Mouse (Mus musculus) thymus, postnatal 36 days (tissue): ENCODE measurements at regions not wholly inside any gene's neighbourhood (a gene's known extent, or its start where the extent isn't known, plus 50 kb on each side); places are given as distances from the start of the nearest gene placed in this dataset.

Source experiments
- DNase-seq, 2 experiments: peaks; one replicate each; pipeline ENCODE4 v3.0.0; 2022; ENCODE audit warnings: mixed read lengths in 2 of 2

GRCm38 (mm10) chr2:21267149-21267761, 61.7 kb downstream of the Thnsl1 start:
- DNase-seq: no peak

- no peak for DNase-seq
Observed at GRCm38 (mm10) chr2:21269989-21270846, 64.7 kb downstream of the Thnsl1 start.

DNA sequence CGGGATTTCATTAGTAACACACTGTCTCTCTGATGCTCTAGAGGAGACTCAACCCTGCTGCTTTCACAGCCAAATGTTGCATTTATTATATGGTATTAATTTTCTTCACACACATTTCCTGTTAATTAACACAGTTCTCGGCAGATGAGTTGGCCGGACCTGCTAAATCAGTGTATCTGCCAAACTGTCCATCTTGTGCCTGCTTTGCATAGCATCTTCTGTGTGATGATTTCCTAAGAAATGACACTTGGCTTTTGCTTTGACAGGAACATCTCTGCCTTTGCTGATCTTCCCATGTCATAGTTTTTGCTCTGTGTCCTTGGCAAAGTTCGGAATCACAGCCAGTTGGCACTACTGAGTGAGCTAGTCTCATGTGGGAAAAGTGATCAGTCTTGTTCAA, 67.9 kb downstream of the Thnsl1 start:
- no peak for DNase-seq

- DNase-seq: no peak
Observed at GRCm38 (mm10) chr2:21275315-21275714, 69.8 kb downstream of the Thnsl1 start.

GRCm38 (mm10) chr2:21280794-21281420, 75.4 kb downstream of the Thnsl1 start:
- DNase-seq: peak; percentile 41 to 46

DNA sequence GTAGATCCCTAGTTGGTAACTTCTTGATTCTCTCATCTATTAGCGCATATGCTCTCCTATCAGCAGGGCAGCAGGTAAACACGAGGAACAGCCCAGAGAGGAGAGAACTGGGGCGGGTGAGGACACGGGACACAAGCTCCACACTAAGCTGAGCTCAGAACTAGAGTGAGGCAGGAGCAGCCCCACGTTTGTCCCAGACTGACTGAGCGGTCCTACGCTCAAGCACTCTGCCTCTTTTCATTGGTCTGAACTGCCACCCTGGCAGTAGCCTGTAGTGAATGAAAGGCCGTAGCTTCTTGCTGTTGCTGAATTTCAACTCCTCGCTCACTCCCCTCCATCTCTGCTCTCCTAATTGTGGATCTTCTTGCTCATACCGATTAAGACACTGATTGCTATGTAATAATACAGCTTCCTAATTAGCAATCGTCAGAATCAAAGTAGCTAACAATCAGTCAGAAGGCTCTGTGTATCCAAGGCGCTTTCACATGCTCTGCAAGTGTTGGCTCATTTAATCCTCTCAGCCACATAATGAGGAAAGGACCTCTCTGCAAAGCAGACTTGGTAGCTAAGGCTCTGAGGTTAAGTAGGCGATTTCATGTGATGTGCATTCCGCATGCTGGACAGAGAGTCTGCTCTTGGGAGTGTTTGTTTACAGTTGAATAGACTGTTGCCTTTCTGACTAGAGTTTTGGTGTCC, 77.1 kb downstream of the Thnsl1 start:
- DNase-seq: no peak

DNA sequence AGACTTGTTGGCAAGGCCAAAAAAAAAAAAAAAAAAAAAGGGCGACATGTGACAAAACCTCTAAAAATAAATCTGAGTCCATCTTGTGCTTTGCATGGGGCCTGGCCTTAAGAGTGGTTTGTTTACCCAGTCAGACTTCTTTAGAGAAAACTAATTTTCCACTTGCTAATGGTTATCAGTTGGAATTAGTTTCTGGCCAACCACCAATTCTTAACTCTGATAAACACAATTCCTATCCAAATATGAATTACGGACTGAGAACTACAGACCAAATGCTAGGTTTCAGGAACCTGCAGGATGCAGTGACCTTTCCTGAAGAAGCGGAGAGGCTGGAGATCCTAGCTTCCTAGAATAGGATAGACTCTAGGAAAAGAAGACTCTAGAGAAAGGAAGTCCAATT, 79.4 kb downstream of the Thnsl1 start:
- no peak for DNase-seq

DNA sequence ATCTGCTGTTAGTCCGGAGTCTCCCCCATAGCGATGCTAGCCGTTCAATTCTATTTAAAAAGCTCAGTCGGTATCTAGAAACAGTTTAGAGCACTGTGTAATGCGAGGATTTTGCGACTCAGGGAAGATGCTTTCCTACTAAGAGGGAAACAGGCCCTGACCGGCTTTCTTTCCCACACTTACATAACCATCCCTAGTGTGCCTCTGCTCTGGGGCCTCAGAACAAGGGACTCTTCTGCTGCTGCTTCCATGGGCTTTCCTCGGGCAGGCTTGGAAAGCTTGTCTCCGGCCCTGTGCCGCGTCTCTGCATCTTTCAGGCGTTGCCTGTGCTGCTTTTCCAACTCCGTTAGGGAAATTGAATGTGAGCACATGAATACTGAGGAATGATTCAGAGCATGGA, 79.6 kb upstream of the Gpr158 start:
- no peak for DNase-seq

- DNase-seq: no peak
Observed at GRCm38 (mm10) chr2:21292669-21293151, 74.6 kb upstream of the Gpr158 start.

DNA sequence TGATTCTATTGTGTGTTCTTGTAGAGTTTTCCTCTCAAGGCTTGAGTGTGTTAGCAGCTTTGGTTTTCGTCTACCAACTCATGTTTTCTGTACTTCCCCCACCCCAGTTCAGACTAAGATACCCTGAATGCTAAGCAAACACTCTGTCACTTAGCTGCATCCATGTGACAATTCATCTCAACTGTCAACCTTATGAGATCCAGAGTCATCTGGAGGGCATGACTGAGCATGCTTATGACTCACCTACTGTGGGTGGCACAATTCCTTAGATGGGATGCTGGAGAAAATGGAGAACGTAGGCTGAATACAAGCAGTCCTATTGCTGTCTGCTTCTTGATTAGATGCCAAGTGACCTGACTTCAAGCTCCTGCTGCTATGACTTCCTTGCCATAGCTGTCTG, 73.3 kb upstream of the Gpr158 start:
- DNase-seq: no peak

GRCm38 (mm10) chr2:21299681-21300080, 67.7 kb upstream of the Gpr158 start:
- DNase-seq: no peak
